Mouse (Mus musculus): Measurements from ENCODE around the gene Muc13. TPM values are rescaled to one million over a fixed set of nuclear protein-coding genes. Genes with fewer than 3 reads are reported as not detected.

Gene Muc13
- polyA plus RNA-seq, 1 experiment from 2014 or later = 0.07 TPM

DNA sequence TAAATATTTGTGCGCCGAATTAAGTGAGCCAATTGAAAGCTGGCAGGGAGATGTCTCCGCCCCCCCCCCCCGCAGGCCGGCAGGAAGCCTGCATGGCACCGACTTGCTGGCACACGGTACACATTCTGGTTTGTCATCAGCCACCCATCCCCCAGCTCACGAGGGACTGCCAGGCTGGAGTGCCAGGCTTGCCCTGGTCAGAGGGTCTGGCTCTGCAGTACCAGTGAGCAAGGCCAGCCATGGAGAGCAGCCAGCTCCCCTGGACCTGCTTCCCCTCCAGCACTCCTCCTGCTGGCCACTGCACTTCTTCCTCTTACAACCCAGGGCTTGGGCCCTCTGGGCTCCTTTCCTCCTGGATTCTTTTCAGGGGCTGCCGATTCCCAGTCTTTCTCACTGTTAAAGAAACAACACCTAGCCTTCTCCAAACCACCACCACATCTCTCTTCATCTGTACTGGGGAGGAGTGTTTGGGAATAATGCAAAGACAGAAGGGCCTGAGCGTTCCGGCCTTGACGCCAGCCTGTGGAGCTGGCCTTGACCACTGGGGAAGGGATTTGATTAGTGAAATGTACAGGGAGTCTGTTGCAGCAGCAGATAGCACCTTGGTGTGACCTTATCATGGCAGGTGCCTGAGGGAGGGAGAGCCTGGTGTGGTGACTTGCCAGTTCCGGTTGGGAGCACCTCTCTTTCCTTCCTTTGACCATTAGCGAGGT lies 66.3 kb downstream of the Muc13 start:
- H3K36me3 ChIP-seq (ENCODE audit: control insufficient read depth, insufficient read depth, low read length) = no peaks in the 10 kb centered on the region
- no peaks in the 10 kb centered on the region for H3K27me3 ChIP-seq (ENCODE audit: control insufficient read depth, insufficient read depth, low read length)
- ATAC-seq (replicated peaks; ENCODE audit: low FRiP score) (no peak), DNase-seq (ENCODE audit: low spot score) (no peak)
- H3K4me1 ChIP-seq (replicated peaks; ENCODE audit: control insufficient read depth, insufficient read depth, low read length) = no peaks in the 10 kb centered on the region
- no peak overlapping the region for H3K4me3 ChIP-seq (ENCODE audit: low read depth, low read length)
- H3K9me3 ChIP-seq (ENCODE audit: control insufficient read depth, low read length) = no peaks in the 10 kb centered on the region
- H3K9ac ChIP-seq (ENCODE audit: low read length) = no peak overlapping the region
- no peak overlapping the region for H3K27ac ChIP-seq (ENCODE audit: low read depth, low read length)
- WGBS = 46% methylated on average over 14 of the region's 14 CpGs
- H3K4me2 ChIP-seq (ENCODE audit: low read depth, low read length, severe bottlenecking) = peak overlapping the region; percentile 27; the same call in 1 of the 2 replicates

DNA sequence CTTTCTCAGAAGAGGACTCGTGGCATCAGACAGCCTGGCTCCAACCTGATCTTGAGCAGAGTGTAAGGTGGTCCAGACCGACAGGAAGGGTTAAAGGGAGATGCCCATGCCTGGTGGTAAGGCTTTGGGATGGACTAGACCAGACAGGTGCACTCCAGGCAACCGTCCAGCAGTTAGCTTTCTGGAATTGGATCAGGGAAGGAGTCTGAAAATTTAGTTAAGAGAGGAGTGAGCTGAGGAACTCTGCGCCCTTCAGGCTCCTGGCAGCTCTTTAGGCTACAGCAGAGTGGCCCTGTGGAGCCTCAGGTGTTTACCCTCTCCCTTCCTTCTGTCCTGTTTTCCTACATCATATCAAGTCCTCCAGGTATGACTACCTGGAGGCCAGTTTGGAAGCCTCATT lies 68.6 kb downstream of the Muc13 start:
- Histone ChIP-seq H3K27me3 (ENCODE audit: control insufficient read depth, insufficient read depth, low read length) (no peaks in the 10 kb centered on the region), H3K27ac (ENCODE audit: low read depth, low read length) (no peak overlapping the region), H3K4me2 (ENCODE audit: low read depth, low read length, severe bottlenecking) (no peak overlapping the region), H3K4me1 (replicated peaks; ENCODE audit: control insufficient read depth, insufficient read depth, low read length) (no peaks in the 10 kb centered on the region), H3K9ac (ENCODE audit: low read length) (no peak overlapping the region), H3K4me3 (ENCODE audit: low read depth, low read length) (no peak overlapping the region), H3K36me3 (ENCODE audit: control insufficient read depth, insufficient read depth, low read length) (no peaks in the 10 kb centered on the region), H3K9me3 (ENCODE audit: control insufficient read depth, low read length) (no peaks in the 10 kb centered on the region)
- 72% methylated on average over 4 of the region's 4 CpGs for WGBS
- DNase-seq (ENCODE audit: low spot score) = no peak
- no peak for ATAC-seq (replicated peaks; ENCODE audit: low FRiP score)

DNA sequence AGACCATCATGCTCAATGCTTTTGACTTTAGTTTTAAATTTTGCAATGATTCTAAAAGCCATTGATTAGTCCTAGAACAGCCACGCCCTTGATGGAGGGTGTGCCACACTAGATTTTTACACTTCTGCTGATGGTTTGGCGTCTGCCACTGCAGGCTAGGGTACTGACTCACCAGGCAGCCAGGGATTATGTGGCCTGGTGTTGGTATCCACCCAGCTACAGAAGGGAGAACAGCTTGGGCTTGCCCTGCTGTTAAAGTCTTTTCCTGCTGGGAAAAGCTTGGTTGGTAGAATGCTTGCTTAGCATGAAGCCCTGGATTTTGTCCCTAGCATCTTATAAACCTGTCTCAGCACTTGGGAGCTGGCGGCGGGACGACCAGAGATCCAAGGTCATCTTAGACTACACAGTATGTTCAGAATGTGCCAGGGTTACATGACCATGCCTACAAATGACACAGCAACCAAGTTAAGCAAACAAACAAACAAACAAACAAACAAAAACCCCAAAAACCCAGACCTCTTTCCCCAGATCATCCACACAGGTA lies 69.4 kb downstream of the Muc13 start:
- Histone ChIP-seq H3K36me3 (ENCODE audit: control insufficient read depth, insufficient read depth, low read length) (no peaks in the 10 kb centered on the region), H3K4me3 (ENCODE audit: low read depth, low read length) (no peak overlapping the region), H3K27me3 (ENCODE audit: control insufficient read depth, insufficient read depth, low read length) (no peaks in the 10 kb centered on the region), H3K4me2 (ENCODE audit: low read depth, low read length, severe bottlenecking) (no peak overlapping the region), H3K27ac (ENCODE audit: low read depth, low read length) (no peak overlapping the region), H3K4me1 (replicated peaks; ENCODE audit: control insufficient read depth, insufficient read depth, low read length) (no peaks in the 10 kb centered on the region), H3K9me3 (ENCODE audit: control insufficient read depth, low read length) (no peaks in the 10 kb centered on the region), H3K9ac (ENCODE audit: low read length) (no peak overlapping the region)
- no peak for ATAC-seq (replicated peaks; ENCODE audit: low FRiP score)
- 75% methylated on average over 5 of the region's 5 CpGs for WGBS
- no peak for DNase-seq (ENCODE audit: low spot score)

Other genes with a start within 250 kb of the Muc13 start
- 39.8 and 43.9 TPM in 2 replicates for gene Heg1, start 109.7 kb upstream of the Muc13 start, polyA plus RNA-seq (2014; fragmentation: Nextera tagmentation; extraction: Ambion mirVana)
- gene Itgb5, start 35.6 kb downstream of the Muc13 start, polyA plus RNA-seq (2014; fragmentation: Nextera tagmentation; extraction: Ambion mirVana) = 28.2 and 31.5 TPM in 2 replicates
- gene Umps, start 173.0 kb downstream of the Muc13 start, polyA plus RNA-seq (2014; fragmentation: Nextera tagmentation; extraction: Ambion mirVana) = 77.4 and 79.9 TPM in 2 replicates

All from forebrain, embryonic 11.5 days (tissue).